In genomic region chr2:181716991-181717390, GRCm38 (mm10) we compare ENCODE assay signal across 21 mouse cellular contexts. TPM values are rescaled to one million over a fixed set of nuclear protein-coding genes. Genes with fewer than 3 reads are reported as not detected.
DNase-seq lines count a peak whose midpoint lies in the region; ATAC-seq lines count a peak whose summit lies in the region.
"Had no signal": no experiment of that assay in that cellular context is flagged by ENCODE, and none has a peak within 500 bp of the region (broad histone marks: within the 10 kb centered on the region; RNA-seq: fewer than 3 reads in every experiment).

No protein-coding gene starts in this region.

- H3K4me1 ChIP-seq in forebrain, embryonic 12.5 days: peaks cover 34% of the 10 kb centered on the region
- H3K4me1 ChIP-seq in forebrain, embryonic 10.5 days: peaks cover 23% of the 10 kb centered on the region
- H3K4me1 ChIP-seq in midbrain, embryonic 12.5 days: peaks cover 40% of the 10 kb centered on the region
- H3K4me1 ChIP-seq in midbrain, embryonic 10.5 days: peaks cover 28% of the 10 kb centered on the region
- peaks cover 36% of the 10 kb centered on the region for H3K4me1 ChIP-seq in hindbrain, embryonic 14.5 days (replicated peaks; ENCODE audit: control insufficient read depth, insufficient read depth, low read length)
- H3K4me1 ChIP-seq in neural tube, embryonic 15.5 days: peaks cover 49% of the 10 kb centered on the region

- H3K9ac ChIP-seq in forebrain, embryonic 12.5 days: no peak overlapping the region
- H3K9ac ChIP-seq in midbrain, embryonic 12.5 days (replicated peaks): no peak overlapping the region
- H3K9ac ChIP-seq in hindbrain, embryonic 14.5 days: 0 out of 2 replicates have a peak overlapping the region, but pooled peaks have one; percentile 4
- H3K9ac ChIP-seq in neural tube, embryonic 15.5 days (replicated peaks): no peak overlapping the region
- H3K9ac ChIP-seq: embryonic facial prominence, embryonic 12.5 days; limb, embryonic 15.5 days; stomach, embryonic 15.5 days had no signal

- WGBS in forebrain, embryonic 12.5 days: 80% methylated on average over 3 of the region's 3 CpGs
- 87% methylated on average over 3 of the region's 3 CpGs for WGBS in forebrain, embryonic 10.5 days
- WGBS in midbrain, embryonic 12.5 days: 78% methylated on average over 3 of the region's 3 CpGs
- WGBS in midbrain, embryonic 10.5 days: 91% methylated on average over 3 of the region's 3 CpGs
- 40% methylated on average over 3 of the region's 3 CpGs for WGBS in hindbrain, embryonic 14.5 days
- 43% methylated on average over 3 of the region's 3 CpGs for WGBS in neural tube, embryonic 15.5 days

- peaks cover 19% of the 10 kb centered on the region for H3K36me3 ChIP-seq in forebrain, embryonic 12.5 days (replicated peaks)
- H3K36me3 ChIP-seq in forebrain, embryonic 10.5 days (replicated peaks): peaks cover 3% of the 10 kb centered on the region; the same call in 1 of the 2 replicates
- H3K36me3 ChIP-seq in midbrain, embryonic 12.5 days: peaks cover 16% of the 10 kb centered on the region
- H3K36me3 ChIP-seq in midbrain, embryonic 10.5 days: peaks cover 13% of the 10 kb centered on the region; the same call in 1 of the 2 replicates
- peaks cover 35% of the 10 kb centered on the region for H3K36me3 ChIP-seq in hindbrain, embryonic 14.5 days (replicated peaks; ENCODE audit: control insufficient read depth, insufficient read depth)
- H3K36me3 ChIP-seq in neural tube, embryonic 15.5 days: peaks cover 28% of the 10 kb centered on the region
- H3K36me3 ChIP-seq: embryonic facial prominence, embryonic 12.5 days; limb, embryonic 15.5 days; stomach, embryonic 15.5 days had no signal

- H3K4me2 ChIP-seq in forebrain, embryonic 12.5 days: peak overlapping the region; percentile 54
- H3K4me2 ChIP-seq in midbrain, embryonic 12.5 days (replicated peaks): peak overlapping the region; percentile 53
- peak overlapping the region; percentile 83 for H3K4me2 ChIP-seq in hindbrain, embryonic 14.5 days (replicated peaks)
- H3K4me2 ChIP-seq in neural tube, embryonic 15.5 days: peak overlapping the region; percentile 74
- H3K4me2 ChIP-seq: embryonic facial prominence, embryonic 12.5 days; limb, embryonic 15.5 days; stomach, embryonic 15.5 days had no signal

- ATAC-seq in forebrain, embryonic 12.5 days (ENCODE audit: low FRiP score): no peak
- no peak for ATAC-seq in midbrain, embryonic 12.5 days (ENCODE audit: low FRiP score, low read depth)
- ATAC-seq in hindbrain, embryonic 14.5 days (ENCODE audit: low FRiP score): no peak
- no peak for ATAC-seq in neural tube, embryonic 15.5 days (ENCODE audit: low FRiP score)

- no peak overlapping the region for H3K27ac ChIP-seq in forebrain, embryonic 12.5 days
- H3K27ac ChIP-seq in forebrain, embryonic 10.5 days: no peak overlapping the region
- no peak overlapping the region for H3K27ac ChIP-seq in midbrain, embryonic 12.5 days (replicated peaks)
- H3K27ac ChIP-seq in midbrain, embryonic 10.5 days (replicated peaks): no peak overlapping the region
- H3K27ac ChIP-seq in hindbrain, embryonic 14.5 days: no peak overlapping the region
- H3K27ac ChIP-seq in neural tube, embryonic 15.5 days (replicated peaks): no peak overlapping the region
- H3K27ac ChIP-seq: embryonic facial prominence, embryonic 12.5 days; heart, embryonic 10.5 days; limb, embryonic 15.5 days; stomach, embryonic 15.5 days had no signal

- H3K9me3 ChIP-seq in forebrain, embryonic 12.5 days: no peaks in the 10 kb centered on the region
- H3K9me3 ChIP-seq in forebrain, embryonic 10.5 days: no peaks in the 10 kb centered on the region
- no peaks in the 10 kb centered on the region for H3K9me3 ChIP-seq in midbrain, embryonic 12.5 days
- no peaks in the 10 kb centered on the region for H3K9me3 ChIP-seq in midbrain, embryonic 10.5 days (replicated peaks)
- no peaks in the 10 kb centered on the region for H3K9me3 ChIP-seq in hindbrain, embryonic 14.5 days (ENCODE audit: control insufficient read depth, low read length)
- no peaks in the 10 kb centered on the region for H3K9me3 ChIP-seq in neural tube, embryonic 15.5 days (replicated peaks)
- H3K9me3 ChIP-seq: embryonic facial prominence, embryonic 12.5 days; heart, embryonic 10.5 days; limb, embryonic 15.5 days; stomach, embryonic 15.5 days had no signal

- no peak overlapping the region for H3K4me3 ChIP-seq in forebrain, embryonic 12.5 days (replicated peaks)
- no peak overlapping the region for H3K4me3 ChIP-seq in forebrain, embryonic 10.5 days
- no peak overlapping the region for H3K4me3 ChIP-seq in midbrain, embryonic 12.5 days
- H3K4me3 ChIP-seq in midbrain, embryonic 10.5 days: no peak overlapping the region
- peak overlapping the region; percentile 53 for H3K4me3 ChIP-seq in hindbrain, embryonic 14.5 days (replicated peaks; ENCODE audit: low read length)
- H3K4me3 ChIP-seq in neural tube, embryonic 15.5 days (replicated peaks): peak overlapping the region; percentile 57
- H3K4me3 ChIP-seq: embryonic facial prominence, embryonic 12.5 days; heart, embryonic 10.5 days; limb, embryonic 15.5 days; stomach, embryonic 15.5 days had no signal

- no peak for DNase-seq in forebrain, embryonic 10.5 days (ENCODE audit: extremely low spot score, low spot score)
- no peak for DNase-seq in midbrain, embryonic 10.5 days (ENCODE audit: low spot score)
- DNase-seq in hindbrain, embryonic 14.5 days (ENCODE audit: low spot score): no peak
- no peak for DNase-seq in spleen, postnatal 36 days (ENCODE audit: low spot score in 2 of 2)
- no peak for DNase-seq in ovary, adult 18-20 months (ENCODE audit: low spot score)
- DNase-seq: adrenal gland, adult 8-10 months; B cell, adult 2 months; cerebellum, adult 9-11 months; gastrocnemius, postnatal 14 days; kidney, postnatal 25 days; lung, adult 2 months; retina, postnatal 1 day; thymus, postnatal 4 days had no signal

- no peaks in the 10 kb centered on the region for H3K27me3 ChIP-seq in forebrain, embryonic 12.5 days
- no peaks in the 10 kb centered on the region for H3K27me3 ChIP-seq in forebrain, embryonic 10.5 days (ENCODE audit: poor library complexity, severe bottlenecking)
- no peaks in the 10 kb centered on the region for H3K27me3 ChIP-seq in midbrain, embryonic 12.5 days
- H3K27me3 ChIP-seq in midbrain, embryonic 10.5 days (ENCODE audit: low read depth, poor library complexity, severe bottlenecking): no peaks in the 10 kb centered on the region
- no peaks in the 10 kb centered on the region for H3K27me3 ChIP-seq in hindbrain, embryonic 14.5 days (ENCODE audit: control insufficient read depth, insufficient read depth, low read length)
- H3K27me3 ChIP-seq in neural tube, embryonic 15.5 days (replicated peaks): no peaks in the 10 kb centered on the region
- H3K27me3 ChIP-seq: embryonic facial prominence, embryonic 12.5 days; limb, embryonic 15.5 days; stomach, embryonic 15.5 days had no signal

RNA-seq across cellular contexts. Expression of gene Oprl1, which starts 2.2 kb away (rescaled TPM):
- 28.4 and 29.2 TPM in 2 replicates for polyA plus RNA-seq in forebrain, embryonic 12.5 days (2016; fragmentation: Nextera tagmentation; extraction: Ambion mirVana)
- polyA plus RNA-seq in forebrain, embryonic 10.5 days (2016; fragmentation: Nextera tagmentation; extraction: Ambion mirVana): 4.5 and 5.2 TPM in 2 replicates
- 41.8 and 42.5 TPM in 2 replicates for polyA plus RNA-seq in midbrain, embryonic 12.5 days (2016; fragmentation: Nextera tagmentation; extraction: Ambion mirVana)
- polyA plus RNA-seq in midbrain, embryonic 10.5 days (2016; fragmentation: Nextera tagmentation; extraction: Ambion mirVana): 6.4 and 14.5 TPM in 2 replicates
- 102 and 108 TPM in 2 replicates for polyA plus RNA-seq in hindbrain, embryonic 14.5 days (2014; fragmentation: Nextera tagmentation; extraction: Ambion mirVana)
- 72.5 and 87.0 TPM in 2 replicates for polyA plus RNA-seq in neural tube, embryonic 15.5 days (2015; fragmentation: Nextera tagmentation; extraction: Ambion mirVana)

RNA-seq across cellular contexts. Expression of gene Lkaaear1, which starts 18.7 kb away (rescaled TPM):
- polyA plus RNA-seq in forebrain, embryonic 12.5 days (2016; fragmentation: Nextera tagmentation; extraction: Ambion mirVana): not detected in 2 replicates
- polyA plus RNA-seq in forebrain, embryonic 10.5 days (2016; fragmentation: Nextera tagmentation; extraction: Ambion mirVana): not detected in 2 replicates
- polyA plus RNA-seq in midbrain, embryonic 12.5 days (2016; fragmentation: Nextera tagmentation; extraction: Ambion mirVana): not detected in 2 replicates
- polyA plus RNA-seq in midbrain, embryonic 10.5 days (2016; fragmentation: Nextera tagmentation; extraction: Ambion mirVana): not detected in 2 replicates
- not detected in 2 replicates for polyA plus RNA-seq in hindbrain, embryonic 14.5 days (2014; fragmentation: Nextera tagmentation; extraction: Ambion mirVana)
- not detected in 2 replicates for polyA plus RNA-seq in neural tube, embryonic 15.5 days (2015; fragmentation: Nextera tagmentation; extraction: Ambion mirVana)
- polyA plus RNA-seq: embryonic facial prominence, embryonic 12.5 days; heart, embryonic 10.5 days; limb, embryonic 15.5 days; lung, adult 2 months; small intestine, adult 2 months; stomach, embryonic 15.5 days had no signal

RNA-seq across cellular contexts. Expression of gene Rgs19, which starts 23.2 kb away (rescaled TPM):
- 47.5 and 47.6 TPM in 2 replicates for polyA plus RNA-seq in forebrain, embryonic 12.5 days (2016; fragmentation: Nextera tagmentation; extraction: Ambion mirVana)
- 75.0 and 81.6 TPM in 2 replicates for polyA plus RNA-seq in forebrain, embryonic 10.5 days (2016; fragmentation: Nextera tagmentation; extraction: Ambion mirVana)
- polyA plus RNA-seq in midbrain, embryonic 12.5 days (2016; fragmentation: Nextera tagmentation; extraction: Ambion mirVana): 44.9 and 45.3 TPM in 2 replicates
- polyA plus RNA-seq in midbrain, embryonic 10.5 days (2016; fragmentation: Nextera tagmentation; extraction: Ambion mirVana): 74.5 and 81.1 TPM in 2 replicates
- 69.0 and 73.0 TPM in 2 replicates for polyA plus RNA-seq in hindbrain, embryonic 14.5 days (2014; fragmentation: Nextera tagmentation; extraction: Ambion mirVana)
- 66.4 and 68.1 TPM in 2 replicates for polyA plus RNA-seq in neural tube, embryonic 15.5 days (2015; fragmentation: Nextera tagmentation; extraction: Ambion mirVana)

RNA-seq across cellular contexts. Expression of gene Tcea2, which starts 36.9 kb away (rescaled TPM):
- 23.2 and 28.2 TPM in 2 replicates for polyA plus RNA-seq in forebrain, embryonic 12.5 days (2016; fragmentation: Nextera tagmentation; extraction: Ambion mirVana)
- 17.0 and 18.7 TPM in 2 replicates for polyA plus RNA-seq in forebrain, embryonic 10.5 days (2016; fragmentation: Nextera tagmentation; extraction: Ambion mirVana)
- polyA plus RNA-seq in midbrain, embryonic 12.5 days (2016; fragmentation: Nextera tagmentation; extraction: Ambion mirVana): 21.1 and 23.3 TPM in 2 replicates
- 14.5 and 18.0 TPM in 2 replicates for polyA plus RNA-seq in midbrain, embryonic 10.5 days (2016; fragmentation: Nextera tagmentation; extraction: Ambion mirVana)
- 40.6 and 50.4 TPM in 2 replicates for polyA plus RNA-seq in hindbrain, embryonic 14.5 days (2014; fragmentation: Nextera tagmentation; extraction: Ambion mirVana)
- 43.2 and 44.9 TPM in 2 replicates for polyA plus RNA-seq in neural tube, embryonic 15.5 days (2015; fragmentation: Nextera tagmentation; extraction: Ambion mirVana)

RNA-seq across cellular contexts. Expression of gene Sox18, which starts 45.6 kb away (rescaled TPM):
- 14.1 and 15.2 TPM in 2 replicates for polyA plus RNA-seq in forebrain, embryonic 12.5 days (2016; fragmentation: Nextera tagmentation; extraction: Ambion mirVana)
- 19.7 and 21.2 TPM in 2 replicates for polyA plus RNA-seq in forebrain, embryonic 10.5 days (2016; fragmentation: Nextera tagmentation; extraction: Ambion mirVana)
- polyA plus RNA-seq in midbrain, embryonic 12.5 days (2016; fragmentation: Nextera tagmentation; extraction: Ambion mirVana): 15.4 and 19.3 TPM in 2 replicates
- polyA plus RNA-seq in midbrain, embryonic 10.5 days (2016; fragmentation: Nextera tagmentation; extraction: Ambion mirVana): 17.6 and 18.8 TPM in 2 replicates
- 19.3 and 20.9 TPM in 2 replicates for polyA plus RNA-seq in hindbrain, embryonic 14.5 days (2014; fragmentation: Nextera tagmentation; extraction: Ambion mirVana)
- polyA plus RNA-seq in neural tube, embryonic 15.5 days (2015; fragmentation: Nextera tagmentation; extraction: Ambion mirVana): 21.0 and 21.6 TPM in 2 replicates

Comparison
In these comparisons a context has a peak if more than half of its experiments do, and no peak if none do; other contexts are left out.
1. H3K4me3 ChIP-seq: peak in hindbrain, embryonic 14.5 days (single experiment) and neural tube, embryonic 15.5 days (single experiment); none in forebrain, embryonic 12.5 days (single experiment), forebrain, embryonic 10.5 days (single experiment), midbrain, embryonic 12.5 days (single experiment) and midbrain, embryonic 10.5 days (single experiment).
2. Peak in every context shown above with its lines, with median percentiles within 50 percentile points of each other: H3K4me2 ChIP-seq.